ENCODE assay signal across 9 mouse cellular contexts in the genomic region with DNA sequence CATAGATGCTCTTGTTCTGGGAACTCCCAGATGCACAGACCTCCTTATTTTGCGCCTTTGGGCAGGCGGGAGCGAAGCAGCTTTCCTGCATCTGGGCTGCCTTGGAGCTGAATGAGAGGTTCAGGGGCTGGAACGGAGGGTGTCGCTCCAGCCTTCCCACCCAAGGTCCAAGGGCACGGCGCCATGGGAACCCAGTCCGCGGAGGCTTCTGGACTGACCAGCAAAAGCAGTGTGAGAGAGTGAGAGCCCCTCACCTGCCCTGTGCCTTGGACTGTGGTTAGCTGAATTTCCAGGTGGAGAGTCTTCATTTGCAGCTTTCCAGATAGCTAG. TPM values are rescaled to one million over a fixed set of nuclear protein-coding genes. Genes with fewer than 3 reads are reported as not detected.
DNase-seq lines count a peak whose midpoint lies in the region; ATAC-seq and TF ChIP-seq lines count a peak whose summit lies in the region.
"Had no signal": no experiment of that assay in that cellular context is flagged by ENCODE, and none has a peak within 500 bp of the region (broad histone marks: within the 10 kb centered on the region; RNA-seq: fewer than 3 reads in every experiment).

No protein-coding gene starts in this region.

- H3K9me3 ChIP-seq in lung, embryonic 14.5 days (ENCODE audit: low read depth, low read length) = no peaks in the 10 kb centered on the region
- H3K9me3 ChIP-seq in forebrain, embryonic 12.5 days = no peaks in the 10 kb centered on the region

- H3K4me3 ChIP-seq in lung, embryonic 14.5 days (ENCODE audit: low read depth, low read length) = no peak overlapping the region; the same call in 1 of the 2 replicates
- peak overlapping the region; percentile 61 for H3K4me3 ChIP-seq in forebrain, embryonic 12.5 days (replicated peaks)

- no peak overlapping the region for H3K27ac ChIP-seq in lung, embryonic 14.5 days (ENCODE audit: low read depth)
- H3K27ac ChIP-seq in forebrain, embryonic 12.5 days = no peak overlapping the region

- H3K36me3 ChIP-seq in lung, embryonic 14.5 days (ENCODE audit: insufficient read depth) = no peaks in the 10 kb centered on the region
- H3K36me3 ChIP-seq in forebrain, embryonic 12.5 days (replicated peaks) = no peaks in the 10 kb centered on the region

- peak overlapping the region; percentile 85 for H3K4me2 ChIP-seq in lung, embryonic 14.5 days
- H3K4me2 ChIP-seq in forebrain, embryonic 12.5 days = peak overlapping the region; percentile 95

- no peak for TF ChIP-seq CTCF in lung, embryonic 14.5 days (IDR thresholded peaks at IDR 0.05; ENCODE audit: low read depth)

- intact Hi-C loops in left cerebral cortex, postnatal 4 days (cut with DNase I) = no loop called here

- peaks cover 34% of the 10 kb centered on the region for H3K27me3 ChIP-seq in lung, embryonic 14.5 days (ENCODE audit: insufficient read depth, low read length)
- peaks cover 28% of the 10 kb centered on the region for H3K27me3 ChIP-seq in forebrain, embryonic 12.5 days

- DNase-seq in lung, embryonic 14.5 days = no peak
- DNase-seq in lung, adult 18-20 months = no peak
- peak; percentile 29 for DNase-seq in left cerebral cortex, postnatal 4 days
- DNase-seq in right cerebral cortex, postnatal 10 days (ENCODE audit: low spot score in 2 of 2) = peak; percentile 32 to 37
- no peak for DNase-seq in adrenal gland, adult 8-10 months
- no peak for DNase-seq in urinary bladder, postnatal 10 days (ENCODE audit: low spot score)

- no peak for ATAC-seq in lung, embryonic 14.5 days (ENCODE audit: insufficient read depth)
- ATAC-seq in forebrain, embryonic 12.5 days (ENCODE audit: low FRiP score) = no peak
- ATAC-seq in megakaryocyte, adult 5-6 weeks (ENCODE audit: poor library complexity, severe bottlenecking) = no peak

- 3% methylated on average over 9 of the region's 9 CpGs for WGBS in lung, embryonic 14.5 days
- WGBS in forebrain, embryonic 12.5 days = 0% methylated on average over 9 of the region's 9 CpGs

- H3K9ac ChIP-seq in lung, embryonic 14.5 days = no peak overlapping the region
- peak overlapping the region; percentile 63 for H3K9ac ChIP-seq in forebrain, embryonic 12.5 days

- no peaks in the 10 kb centered on the region for H3K4me1 ChIP-seq in lung, embryonic 14.5 days (ENCODE audit: insufficient read depth)
- H3K4me1 ChIP-seq in forebrain, embryonic 12.5 days = peaks cover 19% of the 10 kb centered on the region

RNA-seq across cellular contexts. Expression of a gene that starts 1.3 kb away (rescaled TPM):
- 0.26 and 0.27 TPM in 2 replicates for polyA plus RNA-seq in lung, embryonic 14.5 days (2014; fragmentation: Nextera tagmentation; extraction: Ambion mirVana)
- 2.7 and 3.8 TPM in 2 replicates for polyA plus RNA-seq in forebrain, embryonic 12.5 days (2016; fragmentation: Nextera tagmentation; extraction: Ambion mirVana)
- total RNA-seq in left cerebral cortex, postnatal 4 days (2021) = 10 to 100 TPM; 18.9 to 20.3 TPM
- not detected in 2 replicates for total RNA-seq in megakaryocyte, adult 5-6 weeks (2015)
- not detected in 2 replicates for total RNA-seq in megakaryocyte, adult 5-6 weeks (2017)
- total RNA-seq in adrenal gland, adult 8-10 months (2022) = under 1 TPM; 0.22 to 0.59 (median 0.32) TPM
- polyA plus RNA-seq: spleen, adult 2 months had no signal

Comparison
In these comparisons a context has a peak if more than half of its experiments do, and no peak if none do; other contexts are left out.
1. DNase-seq: peak in left cerebral cortex, postnatal 4 days (single experiment) and right cerebral cortex, postnatal 10 days (2 of 2); none in lung, embryonic 14.5 days (single experiment), lung, adult 18-20 months (0 of 2), adrenal gland, adult 8-10 months (single experiment) and urinary bladder, postnatal 10 days (single experiment).
2. RNA of a gene that starts 1.3 kb away (total RNA-seq): 18.9 to 20.3 TPM in left cerebral cortex, postnatal 4 days; 0.22 to 0.59 TPM in adrenal gland, adult 8-10 months and not detected in megakaryocyte, adult 5-6 weeks; every median in the first group is over 10 times any median in the second.